Mouse (Mus musculus): ENCODE measurements around the gene Sytl2.

- TF ChIP-seq CTCF (conservative IDR thresholded peaks at IDR 0.05; ENCODE audit: low read length), result no peak
- TF ChIP-seq POU5F1 (IDR thresholded peaks at IDR 0.05; ENCODE audit: borderline replicate concordance, low read length), result no peak
- TF ChIP-seq NANOG (IDR thresholded peaks at IDR 0.05; ENCODE audit: borderline replicate concordance, low read length), result no peak
These were observed 4.9 kb downstream of the Sytl2 start for GRCm38 (mm10) chr7:90306968-90307367.
